Comparison of ENCODE assay signal across 9 mouse cellular contexts in genomic region chr1:131238931-131239381, GRCm38 (mm10). TPM values are rescaled to one million over a fixed set of nuclear protein-coding genes. Genes with fewer than 3 reads are reported as not detected.
DNase-seq lines count a peak whose midpoint lies in the region; ATAC-seq and TF ChIP-seq lines count a peak whose summit lies in the region.
"Had no signal": no experiment of that assay in that cellular context is flagged by ENCODE, and none has a peak within 500 bp of the region (broad histone marks: within the 10 kb centered on the region; RNA-seq: fewer than 3 reads in every experiment).

No protein-coding gene starts in this region.

- no peaks in the 10 kb centered on the region for H3K9me3 ChIP-seq in forebrain, embryonic 15.5 days
- H3K9me3 ChIP-seq: megakaryocyte, embryonic 14.5 days had no signal

- H3K27ac ChIP-seq in left cerebral cortex, adult 2 months: no peak overlapping the region
- H3K27ac ChIP-seq in forebrain, embryonic 15.5 days (replicated peaks): no peak overlapping the region

- peaks cover 6% of the 10 kb centered on the region; the same call in 1 of the 2 replicates for H3K4me1 ChIP-seq in forebrain, embryonic 15.5 days

- no peaks in the 10 kb centered on the region for H3K36me3 ChIP-seq in forebrain, embryonic 15.5 days

- no peak overlapping the region for H3K9ac ChIP-seq in forebrain, embryonic 15.5 days (replicated peaks)

- DNase-seq in left cerebral cortex, postnatal 4 days: peak; percentile 54
- no peak for DNase-seq in left cerebral cortex, adult 2 months (ENCODE audit: extremely low spot score in 1 of 2, low spot score in 2 of 2)
- DNase-seq in cerebellum, postnatal 14 days: peak; percentile 72 to 74
- peak; percentile 74 for DNase-seq in heart, postnatal 25 days (ENCODE audit: low spot score)
- DNase-seq in lung, postnatal 14 days: peak; percentile 72
- no peak for DNase-seq in T-cell, adult 2 months (ENCODE audit: low spot score)
- no peak for DNase-seq in left cerebral cortex, postnatal 14 days (ENCODE audit: low spot score in 2 of 2)

- no peak overlapping the region for H3K4me2 ChIP-seq in forebrain, embryonic 15.5 days (replicated peaks)

- peaks cover 8% of the 10 kb centered on the region for H3K27me3 ChIP-seq in forebrain, embryonic 15.5 days

- ATAC-seq in forebrain, embryonic 15.5 days (replicated peaks): no peak

- H3K4me3 ChIP-seq in left cerebral cortex, adult 2 months: no peak overlapping the region
- H3K4me3 ChIP-seq in forebrain, embryonic 15.5 days: no peak overlapping the region
- H3K4me3 ChIP-seq: megakaryocyte, embryonic 14.5 days had no signal

- TF ChIP-seq CTCF in left cerebral cortex, adult 2 months (IDR thresholded peaks at IDR 0.05): no peak

- intact Hi-C loops in left cerebral cortex, postnatal 4 days (cut with DNase I): no loop called here
- intact Hi-C loops in left cerebral cortex, adult 2 months (cut with DNase I): no loop called here
- intact Hi-C loops in heart, postnatal 25 days (cut with DNase I): no loop called here
- intact Hi-C loops in left cerebral cortex, postnatal 14 days (cut with DNase I): no loop called here

- WGBS in forebrain, embryonic 15.5 days: 73% methylated on average over 8 of the region's 8 CpGs

RNA-seq across cellular contexts. Expression of gene Rassf5, which starts 6.1 kb away (rescaled TPM):
- 10 to 100 TPM in 1 of 2 experiments, 1 to 10 TPM in 1; 9.9 to 10.3 TPM for total RNA-seq in left cerebral cortex, postnatal 4 days (2021)
- total RNA-seq in left cerebral cortex, adult 2 months (2021): 10 to 100 TPM; 27.2 to 32.1 TPM
- 1 to 10 TPM; 1.6 to 2.3 TPM for total RNA-seq in heart, postnatal 25 days (2021)
- 1.2 and 1.8 TPM in 2 replicates for polyA plus RNA-seq in forebrain, embryonic 15.5 days (2015; fragmentation: Nextera tagmentation; extraction: Ambion mirVana)
- 10 to 100 TPM; 25.1 to 25.8 TPM for total RNA-seq in left cerebral cortex, postnatal 14 days (2021)

RNA-seq across cellular contexts. Expression of gene Ikbke, which starts 40.5 kb away (rescaled TPM):
- total RNA-seq in left cerebral cortex, postnatal 4 days (2021): 1 to 10 TPM; 3.7 to 3.9 TPM
- 1 to 10 TPM; 1.4 to 2.7 TPM for total RNA-seq in left cerebral cortex, adult 2 months (2021)
- 1 to 10 TPM; 1.4 to 1.7 TPM for total RNA-seq in heart, postnatal 25 days (2021)
- 0.42 and 0.67 TPM in 2 replicates for polyA plus RNA-seq in forebrain, embryonic 15.5 days (2015; fragmentation: Nextera tagmentation; extraction: Ambion mirVana)
- 1 to 10 TPM; 1.5 TPM for total RNA-seq in left cerebral cortex, postnatal 14 days (2021)

Comparison
In these comparisons a context has a peak if more than half of its experiments do, and no peak if none do; other contexts are left out.
1. DNase-seq: peak in left cerebral cortex, postnatal 4 days (single experiment), cerebellum, postnatal 14 days (2 of 2), heart, postnatal 25 days (single experiment) and lung, postnatal 14 days (single experiment); none in left cerebral cortex, adult 2 months (0 of 2), T-cell, adult 2 months (single experiment) and left cerebral cortex, postnatal 14 days (0 of 2).